In genomic region chr1:132892065-132892464, GRCm38 (mm10) we compare ENCODE assay signal across 14 mouse cellular contexts.
"Had no signal": no experiment of that assay in that cellular context is flagged by ENCODE, and none has a peak within 500 bp of the region (broad histone marks: within the 10 kb centered on the region; RNA-seq: fewer than 3 reads in every experiment).

No protein-coding gene starts in this region.

- ATAC-seq: hindbrain, embryonic 16.5 days; inflammation-experienced regulatory T-cells, adult 6 months; intestine, postnatal 0 days; liver, embryonic 12.5 days had no signal

- DNase-seq: kidney, adult 8-10 months; kidney, postnatal 25 days; lung, embryonic 14.5 days; lung, postnatal 10 days; midbrain, embryonic 14.5 days; retina, postnatal 1 day; right cerebral cortex, postnatal 4 days; spleen, adult 18-20 months; thymus, adult 18-20 months; thymus, postnatal 14 days had no signal
